Mouse (Mus musculus) right cerebral cortex, postnatal 10 days (tissue): Measurements from ENCODE around the gene Gm14743.
"Not testable (repeated sequence)": the region's sequence is repeated elsewhere in the genome, so short reads cannot be mapped to it uniquely, and the experiment has no call there.

ENCODE experiments used
- DNase-seq, 2 experiments: peaks; one replicate each; pipeline ENCODE4 v3.0.0; 2021; ENCODE audit warnings: low spot score in 2 of 2

The Gm14743 gene

GRCm38 (mm10) chrX:78245821-78246220 lies at the start of gene Gm14743:
Gene Gm14743 (minus strand): TSS chrX:78245921.
- DNase-seq, result not testable (repeated sequence)

DNA sequence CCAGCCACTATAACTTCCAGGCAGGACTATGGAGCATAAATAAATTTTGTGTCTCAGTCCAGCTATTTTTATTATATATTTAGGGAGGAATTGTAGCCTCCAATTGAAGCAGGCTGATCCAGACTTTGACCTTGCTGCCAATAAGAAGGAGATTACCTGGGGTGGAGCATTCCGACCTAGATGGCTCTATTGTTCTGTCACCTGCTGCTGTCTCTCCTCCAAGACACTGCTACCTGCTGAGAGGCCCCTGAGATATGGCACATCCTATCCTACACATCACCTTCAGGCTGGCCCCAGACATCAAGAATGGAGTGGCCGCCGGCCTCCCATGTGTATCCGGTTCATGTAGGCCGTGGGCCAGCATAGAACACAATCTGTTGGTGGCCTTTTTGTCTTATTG lies 42.9 kb downstream of the Gm14743 start:
- DNase-seq, result no peak

GRCm38 (mm10) chrX:78202220-78202619 lies 43.5 kb downstream of the Gm14743 start:
- DNase-seq, result not testable (repeated sequence)
